Mouse (Mus musculus) limb, embryonic 14.5 days (tissue): ENCODE measurements around the gene Mia3. TPM values are rescaled to one million over a fixed set of nuclear protein-coding genes. Genes with fewer than 3 reads are reported as not detected.

Source experiments
- ATAC-seq: fragments of 200-750 bp; cut with Nextera tagmentation; 2 replicates; pipeline ENCODE4 v1.8.0; 2017; ENCODE audit warnings: low read depth, moderate number of reproducible peaks, moderate TSS enrichment; ENCODE audit not compliant: low FRiP score
- DNase-seq: peaks from one replicate; pipeline ENCODE4 v3.0.0-alpha.2; 2015; ENCODE audit warnings: low spot score
- H3K27ac ChIP-seq: fragments of 300-500 bp; sonication (generic); replicated peaks from 2 replicates; pipeline ENCODE4 v1.5.1; 2014; ENCODE audit warnings: low read depth, mild to moderate bottlenecking, low read length, moderate library complexity, mixed read lengths
- H3K27me3 ChIP-seq: fragments of 300-500 bp; sonication (generic); 2 replicates; pipeline ENCODE4 v1.6.1; 2014; ENCODE audit warnings: low read length, mixed read lengths; ENCODE audit not compliant: control insufficient read depth, insufficient read depth
- H3K36me3 ChIP-seq: fragments of 300-500 bp; sonication (generic); 2 replicates; pipeline ENCODE4 v1.6.1; 2014; ENCODE audit warnings: mild to moderate bottlenecking, low read length, moderate library complexity, mixed read lengths; ENCODE audit not compliant: control insufficient read depth, insufficient read depth
- H3K4me1 ChIP-seq: fragments of 300-500 bp; sonication (generic); 2 replicates; pipeline ENCODE4 v1.6.1; 2014; ENCODE audit warnings: antibody characterized with exemption, low read length, mixed read lengths; ENCODE audit not compliant: control insufficient read depth, insufficient read depth
- H3K4me2 ChIP-seq: fragments of 300-500 bp; sonication (generic); replicated peaks from 2 replicates; pipeline ENCODE4 v1.6.1; 2014; ENCODE audit warnings: low read depth, mild to moderate bottlenecking, low read length, moderate library complexity; ENCODE audit not compliant: severe bottlenecking
- H3K4me3 ChIP-seq: fragments of 300-500 bp; sonication (generic); replicated peaks from 2 replicates; pipeline ENCODE4 v1.5.1; 2014; ENCODE audit warnings: low read length
- H3K9ac ChIP-seq: fragments of 300-500 bp; sonication (generic); 2 replicates; pipeline ENCODE4 v1.6.1; 2014; ENCODE audit warnings: mild to moderate bottlenecking, low read depth, low read length, moderate library complexity; ENCODE audit not compliant: severe bottlenecking
- H3K9me3 ChIP-seq: fragments of 300-500 bp; sonication (generic); 2 replicates; pipeline ENCODE4 v1.6.1; 2016; ENCODE audit warnings: low read length; ENCODE audit not compliant: control insufficient read depth
- POLR2A ChIP-seq: fragments of 200-500 bp; IDR thresholded peaks from 2 replicates; pipeline ENCODE4 v1.8.0; 2012; ENCODE audit warnings: inconsistent platforms, mild to moderate bottlenecking, moderate library complexity, borderline replicate concordance; ENCODE audit not compliant: insufficient read depth, insufficient read length; ENCODE audit errors: extremely low read depth
- WGBS: fragments of 180-500 bp; shearing (Covaris S2); extraction: QIAGEN DNeasy Blood & Tissue Kit; methylation state at CpG from one replicate; pipeline ENCODE4 v1.1.7; 2014; 5-methylcytosine and 5-hydroxymethylcytosine counted together
- polyA plus RNA-seq, 2 experiments: library from polyadenylated mRNA; depleted of rRNA in 1 of 2; stranded (reverse) in 1 of 2; unstranded in 1 of 2; fragments of >200 nt; fragmentation: Nextera tagmentation in 1 of 2; extraction: Ambion mirVana in 1 of 2; gene quantifications; 2 replicates each; pipeline versions ENCODE4 v1.2.1 to v1.2.3; 2012 to 2014

Mia3 gene
- polyA plus RNA-seq, 2 experiments: 116 to 139 TPM

DNA sequence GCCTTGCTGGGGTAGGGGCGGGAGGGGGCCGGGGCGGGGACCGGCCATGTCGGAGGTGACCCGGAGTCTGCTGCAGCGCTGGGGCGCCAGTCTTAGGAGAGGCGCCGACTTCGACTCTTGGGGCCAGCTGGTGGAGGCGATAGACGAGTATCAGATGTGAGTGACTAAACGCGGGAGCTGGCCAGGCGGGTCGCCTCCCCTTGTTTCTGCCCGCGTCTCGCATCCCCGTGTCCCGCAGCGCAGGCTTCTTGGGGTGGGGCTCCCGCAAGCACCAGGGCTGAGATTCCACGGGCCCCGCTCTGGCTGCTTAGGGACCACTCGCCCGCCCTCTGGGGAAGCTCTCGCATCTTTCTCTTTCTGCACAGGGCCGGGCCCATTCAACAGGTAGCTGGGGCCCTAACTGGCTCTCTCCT is 71.9 kb downstream of the Mia3 start:
- Histone ChIP-seq H3K9ac (peak overlapping the region; percentile 51), H3K4me3 (peak overlapping the region; percentile 45), H3K36me3 (peaks cover 12% of the 10 kb centered on the region), H3K27me3 (no peaks in the 10 kb centered on the region), H3K4me1 (no peaks in the 10 kb centered on the region), H3K9me3 (no peaks in the 10 kb centered on the region), H3K4me2 (peak overlapping the region; percentile 49), H3K27ac (peak overlapping the region; percentile 2; the same call in 1 of the 2 replicates)
- peak; percentile 35 for DNase-seq
- under 1% methylated on average over 24 of the region's 30 CpGs for WGBS
- ATAC-seq: peak; percentile 21; the same call in 1 of the 2 replicates
- no peak for TF ChIP-seq POLR2A

GRCm38 (mm10) chr1:183296877-183297383 is 72.4 kb downstream of the Mia3 start, which contains the start of gene Brox:
TSS of gene Brox (minus strand) at chr1:183297269.
- H3K27me3 ChIP-seq: no peaks in the 10 kb centered on the region
- H3K9ac ChIP-seq: peak within 1 kb of the TSS; percentile 51
- TF ChIP-seq POLR2A: peak; percentile 73; the same call in 1 of the 2 replicates
- H3K9me3 ChIP-seq: no peaks in the 10 kb centered on the region
- DNase-seq: peak; percentile 93
- peak within 1 kb of the TSS; percentile 49 for H3K4me2 ChIP-seq
- H3K36me3 ChIP-seq: peaks cover 14% of the 10 kb centered on the region
- no peaks in the 10 kb centered on the region for H3K4me1 ChIP-seq
- peak; percentile 92 for ATAC-seq
- peak within 1 kb of the TSS; percentile 19; the same call in 1 of the 2 replicates for H3K27ac ChIP-seq
- peak within 1 kb of the TSS; percentile 45 for H3K4me3 ChIP-seq
- 2% methylated on average over 35 of the region's 39 CpGs for WGBS

DNA sequence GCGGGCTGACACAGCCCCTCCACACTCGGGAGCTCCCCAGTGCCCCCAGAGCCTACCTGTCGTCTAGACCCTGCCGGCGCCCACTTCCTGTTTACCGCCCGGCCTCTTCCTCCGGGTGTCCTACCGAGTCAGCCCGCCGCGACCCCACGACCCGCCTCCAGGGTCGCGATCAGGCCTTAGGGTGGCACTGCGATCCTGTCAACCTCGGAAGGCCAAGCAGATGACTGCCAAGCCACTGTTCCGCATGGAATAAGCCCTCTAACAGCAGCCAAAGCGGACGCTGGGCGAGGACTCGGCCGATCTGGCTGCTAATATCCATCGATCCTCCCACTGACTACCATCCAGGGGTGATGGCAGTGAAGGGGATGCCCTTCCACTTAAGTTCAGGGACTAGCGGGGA is 72.9 kb downstream of the Mia3 start, which contains the start of gene Aida:
Aida (plus strand) TSS at position 126 of the 400 bp plus-strand sequence.
- H3K9ac ChIP-seq: peak within 1 kb of the TSS; percentile 51
- DNase-seq: no peak
- peak within 1 kb of the TSS; percentile 45 for H3K4me3 ChIP-seq
- no peak for ATAC-seq
- no peaks in the 10 kb centered on the region for H3K4me1 ChIP-seq
- H3K9me3 ChIP-seq: no peaks in the 10 kb centered on the region
- under 1% methylated on average over 26 of the region's 26 CpGs for WGBS
- peaks cover 18% of the 10 kb centered on the region for H3K36me3 ChIP-seq
- peak within 1 kb of the TSS; percentile 19; the same call in 1 of the 2 replicates for H3K27ac ChIP-seq
- H3K27me3 ChIP-seq: no peaks in the 10 kb centered on the region
- TF ChIP-seq POLR2A: no peak
- H3K4me2 ChIP-seq: peak within 1 kb of the TSS; percentile 49

- ATAC-seq (no peak), DNase-seq (no peak)
- H3K4me1 ChIP-seq: no peaks in the 10 kb centered on the region
- 97% methylated on average over 4 of the region's 4 CpGs for WGBS
- no peak overlapping the region for H3K4me2 ChIP-seq
- no peak overlapping the region for H3K27ac ChIP-seq
- no peaks in the 10 kb centered on the region for H3K9me3 ChIP-seq
- H3K27me3 ChIP-seq: no peaks in the 10 kb centered on the region
- H3K9ac ChIP-seq: no peak overlapping the region
- no peak for TF ChIP-seq POLR2A
- H3K36me3 ChIP-seq: peaks cover 82% of the 10 kb centered on the region
- H3K4me3 ChIP-seq: no peak overlapping the region
Observed at GRCm38 (mm10) chr1:183289576-183289975, 79.8 kb downstream of the Mia3 start.

DNA sequence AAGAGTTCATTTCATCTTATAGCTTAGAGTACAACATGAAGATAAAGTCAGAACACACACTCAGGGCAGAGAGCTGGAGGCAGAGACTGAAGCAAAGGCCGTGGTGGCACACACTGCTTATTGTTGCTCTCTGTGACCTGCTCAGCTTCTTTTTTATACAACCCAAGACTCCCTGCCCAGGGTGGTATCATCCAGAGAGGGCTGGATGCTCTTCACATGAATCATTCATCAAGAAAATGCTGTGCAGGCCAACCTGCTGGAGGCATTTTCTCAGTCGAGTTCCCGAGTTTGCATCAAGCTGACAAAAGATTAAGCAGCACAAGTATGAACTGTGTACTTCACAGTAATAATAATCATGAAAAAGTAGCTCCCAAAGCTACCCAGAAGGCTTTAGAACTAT is 81.0 kb downstream of the Mia3 start:
- Histone ChIP-seq H3K9me3 (no peaks in the 10 kb centered on the region), H3K27me3 (no peaks in the 10 kb centered on the region), H3K27ac (no peak overlapping the region), H3K36me3 (peaks cover 86% of the 10 kb centered on the region), H3K9ac (no peak overlapping the region), H3K4me2 (no peak overlapping the region), H3K4me1 (no peaks in the 10 kb centered on the region), H3K4me3 (no peak overlapping the region)
- ATAC-seq (no peak), DNase-seq (no peak)
- no peak for TF ChIP-seq POLR2A
- WGBS: 90% methylated on average over 3 of the region's 3 CpGs

Other genes starting within 250 kb of the Mia3 start
- gene Disp1, start 148.0 kb downstream of the Mia3 start, polyA plus RNA-seq (2012; rRNA removed): 47.3 and 62.7 TPM in 2 replicates
- gene Disp1, start 148.0 kb downstream of the Mia3 start, polyA plus RNA-seq (2014; fragmentation: Nextera tagmentation; extraction: Ambion mirVana): 34.7 and 37.9 TPM in 2 replicates
- 87.3 and 93.3 TPM in 2 replicates for gene Aida, start 73.0 kb downstream of the Mia3 start, polyA plus RNA-seq (2012; rRNA removed)
- 31.9 and 34.9 TPM in 2 replicates for gene Aida, start 73.0 kb downstream of the Mia3 start, polyA plus RNA-seq (2014; fragmentation: Nextera tagmentation; extraction: Ambion mirVana)
- gene Brox, start 72.3 kb downstream of the Mia3 start, polyA plus RNA-seq (2012; rRNA removed): 33.5 and 37.8 TPM in 2 replicates
- gene Brox, start 72.3 kb downstream of the Mia3 start, polyA plus RNA-seq (2014; fragmentation: Nextera tagmentation; extraction: Ambion mirVana): 41.7 and 42.3 TPM in 2 replicates
- gene Taf1a, start 19.4 kb upstream of the Mia3 start, polyA plus RNA-seq (2012; rRNA removed): 32.5 and 41.3 TPM in 2 replicates
- gene Taf1a, start 19.4 kb upstream of the Mia3 start, polyA plus RNA-seq (2014; fragmentation: Nextera tagmentation; extraction: Ambion mirVana): 19.1 and 21.1 TPM in 2 replicates
- 0.75 and 1.3 TPM in 2 replicates for gene Hhipl2, start 48.7 kb upstream of the Mia3 start, polyA plus RNA-seq (2012; rRNA removed)
- gene Hhipl2, start 48.7 kb upstream of the Mia3 start, polyA plus RNA-seq (2014; fragmentation: Nextera tagmentation; extraction: Ambion mirVana): 0.18 and 0.25 TPM in 2 replicates